Mouse (Mus musculus) forebrain, embryonic 13.5 days (tissue): Measurements from ENCODE around the gene Wipf3. TPM values are rescaled to one million over a fixed set of nuclear protein-coding genes. Genes with fewer than 3 reads are reported as not detected.

ENCODE experiments used
- ATAC-seq: fragments of 200-750 bp; cut with Nextera tagmentation; 2 replicates; pipeline ENCODE4 v1.8.0; 2017
- H3K27ac ChIP-seq: fragments of 300-500 bp; sonication (generic); 2 replicates; pipeline ENCODE4 v1.5.1; 2015; ENCODE audit warnings: inconsistent platforms, mild to moderate bottlenecking, moderate library complexity
- H3K27me3 ChIP-seq: fragments of 300-500 bp; sonication (generic); 2 replicates; pipeline ENCODE4 v1.6.1; 2015; ENCODE audit warnings: mild to moderate bottlenecking, inconsistent platforms
- H3K36me3 ChIP-seq: fragments of 300-500 bp; sonication (generic); 2 replicates; pipeline ENCODE4 v1.6.1; 2015; ENCODE audit warnings: mild to moderate bottlenecking, inconsistent platforms; ENCODE audit not compliant: poor library complexity, severe bottlenecking
- H3K4me1 ChIP-seq: fragments of 300-500 bp; sonication (generic); 2 replicates; pipeline ENCODE4 v1.6.1; 2015; ENCODE audit warnings: inconsistent platforms
- H3K4me2 ChIP-seq: fragments of 300-500 bp; sonication (generic); 2 replicates; pipeline ENCODE4 v1.6.1; 2015; ENCODE audit warnings: inconsistent platforms, mild to moderate bottlenecking, moderate library complexity
- H3K4me3 ChIP-seq: fragments of 300-500 bp; sonication (generic); 2 replicates; pipeline ENCODE4 v1.5.1; 2015; ENCODE audit warnings: mild to moderate bottlenecking, inconsistent platforms
- H3K9ac ChIP-seq: fragments of 300-500 bp; sonication (generic); 2 replicates; pipeline ENCODE4 v1.6.1; 2015; ENCODE audit warnings: mild to moderate bottlenecking, inconsistent platforms
- H3K9me3 ChIP-seq: fragments of 300-500 bp; sonication (generic); replicated peaks from 2 replicates; pipeline ENCODE4 v1.6.1; 2016; ENCODE audit warnings: inconsistent platforms
- WGBS: fragments of 180-500 bp; shearing (Covaris S2); methylation state at CpG from one replicate; pipeline ENCODE4 v1.1.7; 2015; 5-methylcytosine and 5-hydroxymethylcytosine counted together
- polyA plus RNA-seq: library from polyadenylated mRNA; unstranded; fragments of >200 nt; fragmentation: Nextera tagmentation; extraction: Ambion mirVana; gene quantifications from 2 replicates; pipeline ENCODE4 v1.2.1, GENCODE M21; 2015

Wipf3 gene
- polyA plus RNA-seq, 1 experiment from 2014 or later, result 2.4 TPM

DNA sequence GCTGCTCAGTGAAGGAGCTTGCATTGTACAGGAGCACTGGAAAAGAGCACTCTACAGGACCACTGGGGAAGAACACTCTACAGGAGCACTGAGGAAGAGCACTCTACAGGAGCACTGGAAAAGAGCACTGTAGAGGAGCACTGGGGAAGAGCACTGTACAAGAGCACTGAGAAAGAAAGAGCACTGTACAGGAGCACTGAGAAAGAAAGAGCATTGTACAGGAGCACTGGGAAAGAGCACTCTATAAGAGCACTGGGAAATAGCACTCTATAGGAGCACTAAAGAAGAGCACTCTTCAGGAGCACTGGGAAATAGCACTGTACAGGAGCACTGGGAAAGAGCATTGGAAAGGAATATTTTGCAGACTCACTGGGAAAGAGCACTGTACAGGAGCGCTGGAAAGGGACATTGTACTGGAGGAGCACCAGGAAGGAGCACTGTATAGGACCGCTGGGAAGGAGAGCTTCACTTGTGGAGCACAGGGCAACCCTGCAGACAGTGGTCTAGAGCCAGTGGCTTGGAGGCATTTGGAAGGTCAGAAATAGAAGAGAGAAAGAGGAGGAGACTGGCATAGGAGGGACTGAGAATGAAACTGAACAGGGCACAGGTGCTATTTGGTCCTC lies 87.2 kb downstream of the Wipf3 start:
- 87% methylated on average over 2 of the region's 2 CpGs for WGBS

DNA sequence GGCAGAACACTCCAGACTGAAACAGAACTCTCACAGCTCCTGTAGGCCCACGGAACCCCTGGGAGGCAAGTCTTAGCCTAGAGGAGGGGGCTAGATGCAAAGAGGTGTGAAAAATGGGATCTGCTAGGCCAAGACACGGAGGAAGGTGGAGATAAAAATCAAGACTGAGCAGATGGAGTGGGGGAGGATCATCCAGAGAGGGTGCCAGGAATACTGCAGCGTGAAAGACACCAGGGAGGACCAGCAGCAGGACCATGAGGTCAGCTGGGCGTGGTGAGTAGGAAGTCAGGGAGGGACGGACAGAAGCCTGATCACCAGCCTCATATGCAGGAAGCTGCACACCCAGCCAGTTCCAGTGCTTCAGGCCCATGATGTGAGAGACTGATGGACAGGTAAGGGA lies 89.4 kb downstream of the Wipf3 start:
- Histone ChIP-seq H3K4me2 (no peak overlapping the region), H3K4me1 (no peaks in the 10 kb centered on the region), H3K27me3 (no peaks in the 10 kb centered on the region), H3K27ac (no peak overlapping the region), H3K9ac (no peak overlapping the region), H3K4me3 (no peak overlapping the region), H3K9me3 (no peaks in the 10 kb centered on the region), H3K36me3 (peaks cover 88% of the 10 kb centered on the region)
- ATAC-seq, result no peak
- 74% methylated on average over 5 of the region's 5 CpGs for WGBS

More for the DNA sequence above, 87.2 kb downstream of the Wipf3 start:
- Histone ChIP-seq H3K9me3 (no peaks in the 10 kb centered on the region), H3K27me3 (no peaks in the 10 kb centered on the region), H3K36me3 (peaks cover 92% of the 10 kb centered on the region), H3K4me3 (no peak overlapping the region), H3K4me2 (no peak overlapping the region), H3K9ac (no peak overlapping the region), H3K4me1 (no peaks in the 10 kb centered on the region), H3K27ac (no peak overlapping the region)
- ATAC-seq, result peak; percentile 57

- ATAC-seq, result no peak
- Histone ChIP-seq H3K27me3 (no peaks in the 10 kb centered on the region), H3K4me3 (no peak overlapping the region), H3K9me3 (no peaks in the 10 kb centered on the region), H3K27ac (no peak overlapping the region), H3K9ac (no peak overlapping the region), H3K4me2 (no peak overlapping the region), H3K4me1 (peaks cover 17% of the 10 kb centered on the region), H3K36me3 (peaks cover 68% of the 10 kb centered on the region)
- WGBS, result 93% methylated on average over 8 of the region's 8 CpGs
Measured at GRCm38 (mm10) chr6:54528666-54529065, 99.3 kb downstream of the Wipf3 start.

GRCm38 (mm10) chr6:54530182-54530581 lies 100.8 kb downstream of the Wipf3 start:
- H3K27ac ChIP-seq, result no peak overlapping the region
- H3K4me2 ChIP-seq, result no peak overlapping the region
- H3K4me3 ChIP-seq, result no peak overlapping the region
- no peaks in the 10 kb centered on the region for H3K27me3 ChIP-seq
- WGBS, result 69% methylated on average over 2 of the region's 2 CpGs
- ATAC-seq, result no peak
- H3K9ac ChIP-seq, result no peak overlapping the region
- peaks cover 68% of the 10 kb centered on the region for H3K36me3 ChIP-seq
- no peaks in the 10 kb centered on the region for H3K9me3 ChIP-seq
- peaks cover 17% of the 10 kb centered on the region for H3K4me1 ChIP-seq

GRCm38 (mm10) chr6:54531048-54531481 lies 101.7 kb downstream of the Wipf3 start:
- Histone ChIP-seq H3K27ac (peak overlapping the region; percentile 64), H3K27me3 (no peaks in the 10 kb centered on the region), H3K4me2 (no peak overlapping the region), H3K4me3 (no peak overlapping the region), H3K36me3 (peaks cover 66% of the 10 kb centered on the region), H3K9me3 (no peaks in the 10 kb centered on the region), H3K9ac (no peak overlapping the region), H3K4me1 (peaks cover 17% of the 10 kb centered on the region)
- WGBS, result 56% methylated on average over 8 of the region's 8 CpGs
- peak; percentile 79 for ATAC-seq

DNA sequence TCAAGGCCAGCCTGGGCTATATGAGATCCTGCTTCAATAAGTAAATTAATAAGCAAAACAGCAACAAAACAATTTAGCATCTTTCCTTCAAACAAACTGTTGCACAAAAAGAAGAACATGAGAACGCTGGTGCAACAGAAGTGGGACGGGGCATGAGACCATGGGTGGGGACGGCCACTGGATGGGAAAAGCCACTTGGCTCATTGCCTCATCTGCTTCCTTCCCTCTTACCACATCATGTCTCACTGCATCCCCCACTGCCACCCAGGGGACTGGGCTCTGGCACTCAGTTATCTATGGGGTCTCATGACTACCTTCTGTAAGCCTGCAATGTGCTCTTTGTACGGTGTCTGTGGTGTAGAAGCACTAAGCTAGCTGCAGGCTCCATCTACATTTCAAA lies 106.1 kb downstream of the Wipf3 start:
- Histone ChIP-seq H3K4me1 (peaks cover 46% of the 10 kb centered on the region), H3K27me3 (no peaks in the 10 kb centered on the region), H3K27ac (no peak overlapping the region), H3K36me3 (peaks cover 40% of the 10 kb centered on the region), H3K4me3 (no peak overlapping the region), H3K9me3 (no peaks in the 10 kb centered on the region), H3K4me2 (no peak overlapping the region), H3K9ac (no peak overlapping the region)
- ATAC-seq, result no peak
- 91% methylated on average over 4 of the region's 4 CpGs for WGBS

- Histone ChIP-seq H3K4me3 (no peak overlapping the region), H3K9me3 (no peaks in the 10 kb centered on the region), H3K4me1 (peaks cover 40% of the 10 kb centered on the region), H3K4me2 (no peak overlapping the region), H3K36me3 (peaks cover 30% of the 10 kb centered on the region; the same call in 1 of the 2 replicates), H3K9ac (no peak overlapping the region), H3K27ac (no peak overlapping the region), H3K27me3 (no peaks in the 10 kb centered on the region)
- no peak for ATAC-seq
- 86% methylated on average over 7 of the region's 7 CpGs for WGBS
Measured at GRCm38 (mm10) chr6:54537053-54537452, 107.7 kb downstream of the Wipf3 start.

DNA sequence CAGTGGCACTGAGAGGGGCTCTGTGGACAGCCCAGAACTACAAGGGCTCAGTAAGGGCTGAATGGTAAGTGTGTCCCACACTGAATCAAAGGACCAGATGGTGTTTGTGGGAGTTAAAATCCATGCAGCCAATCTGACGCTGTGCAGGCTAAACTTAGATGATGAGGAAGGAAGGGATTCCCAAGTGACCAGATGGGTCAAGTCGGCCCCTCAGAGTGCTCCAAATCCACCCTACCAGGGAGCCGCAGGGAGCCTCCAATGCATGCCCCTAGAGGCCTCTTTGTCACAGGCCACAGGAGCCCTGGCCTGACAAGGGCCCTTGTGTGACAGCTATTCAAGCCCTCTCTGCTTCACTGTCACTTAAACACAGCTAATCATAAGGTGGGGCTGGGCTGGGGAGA lies 109.4 kb downstream of the Wipf3 start:
- Histone ChIP-seq H3K27ac (peak overlapping the region; percentile 63), H3K4me1 (peaks cover 48% of the 10 kb centered on the region), H3K36me3 (peaks cover 36% of the 10 kb centered on the region), H3K9ac (0 out of 2 replicates have a peak overlapping the region, but pooled peaks have one; percentile 3), H3K27me3 (no peaks in the 10 kb centered on the region), H3K4me3 (no peak overlapping the region), H3K4me2 (peak overlapping the region; percentile 10; the same call in 1 of the 2 replicates), H3K9me3 (no peaks in the 10 kb centered on the region; the same call in 1 of the 2 replicates)
- peak; percentile 59 for ATAC-seq
- WGBS, result 6% methylated on average over 3 of the region's 3 CpGs

DNA sequence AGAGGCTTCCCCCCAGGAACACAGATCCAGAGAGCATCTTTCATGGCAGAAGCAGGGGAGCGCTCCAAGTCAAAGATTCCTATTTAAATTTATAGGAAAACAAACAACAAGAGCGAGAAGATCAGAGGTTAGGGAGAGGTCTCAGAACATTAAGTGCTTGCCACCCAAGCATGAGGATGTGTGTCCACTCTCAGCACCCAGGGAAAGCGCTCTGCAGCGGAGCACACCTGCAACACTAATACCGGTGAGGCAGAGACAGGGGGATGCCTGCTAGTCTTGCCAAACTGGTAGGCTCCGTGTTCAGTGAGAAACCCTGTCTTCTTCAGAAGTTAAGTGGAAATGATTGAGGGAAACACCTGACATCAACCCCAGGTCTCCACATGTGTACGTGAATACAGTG lies 110.0 kb downstream of the Wipf3 start:
- no peak for ATAC-seq
- Histone ChIP-seq H3K4me3 (no peak overlapping the region), H3K27ac (peak overlapping the region; percentile 63), H3K27me3 (no peaks in the 10 kb centered on the region), H3K36me3 (peaks cover 36% of the 10 kb centered on the region), H3K9me3 (no peaks in the 10 kb centered on the region; the same call in 1 of the 2 replicates), H3K4me2 (peak overlapping the region; percentile 10; the same call in 1 of the 2 replicates), H3K9ac (0 out of 2 replicates have a peak overlapping the region, but pooled peaks have one; percentile 3), H3K4me1 (peaks cover 48% of the 10 kb centered on the region)
- WGBS, result 72% methylated on average over 7 of the region's 7 CpGs

DNA sequence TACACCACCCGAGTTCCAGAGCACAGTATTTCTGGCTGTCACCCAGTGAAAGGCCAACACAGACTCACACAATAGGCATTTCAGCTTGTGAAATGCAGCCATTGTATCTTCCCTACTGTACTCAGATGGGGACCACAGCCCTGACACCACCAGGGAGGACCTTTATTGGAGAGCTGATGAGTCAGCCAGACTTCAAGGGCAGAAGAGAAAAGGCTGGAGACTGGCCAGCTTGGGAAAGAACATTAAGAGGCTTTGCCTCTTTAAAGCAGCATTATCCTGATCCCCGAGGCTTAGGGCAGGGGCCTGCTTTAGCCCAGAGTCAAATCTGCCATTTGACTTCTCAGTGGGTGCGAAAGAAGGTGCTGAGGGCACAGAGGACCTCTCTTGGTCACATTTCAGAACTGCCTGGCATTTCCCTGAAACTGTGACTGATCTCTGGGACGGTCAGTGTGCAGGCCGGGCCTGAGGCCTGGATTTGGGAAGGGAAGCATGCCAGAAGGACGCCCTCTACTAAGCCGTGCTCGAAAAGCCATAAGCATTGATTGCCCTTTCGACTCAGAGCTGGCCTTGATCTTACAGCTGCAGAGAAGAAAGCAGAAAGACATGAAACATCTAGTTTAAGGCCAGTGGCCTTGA lies 111.0 kb downstream of the Wipf3 start:
- Histone ChIP-seq H3K36me3 (peaks cover 36% of the 10 kb centered on the region), H3K4me1 (peaks cover 48% of the 10 kb centered on the region), H3K9me3 (no peaks in the 10 kb centered on the region; the same call in 1 of the 2 replicates), H3K27ac (peak overlapping the region; percentile 63), H3K27me3 (no peaks in the 10 kb centered on the region), H3K4me2 (no peak overlapping the region), H3K9ac (0 out of 2 replicates have a peak overlapping the region, but pooled peaks have one; percentile 39), H3K4me3 (no peak overlapping the region)
- ATAC-seq, result no peak; the same call in 1 of the 2 replicates
- WGBS, result 48% methylated on average over 9 of the region's 9 CpGs

DNA sequence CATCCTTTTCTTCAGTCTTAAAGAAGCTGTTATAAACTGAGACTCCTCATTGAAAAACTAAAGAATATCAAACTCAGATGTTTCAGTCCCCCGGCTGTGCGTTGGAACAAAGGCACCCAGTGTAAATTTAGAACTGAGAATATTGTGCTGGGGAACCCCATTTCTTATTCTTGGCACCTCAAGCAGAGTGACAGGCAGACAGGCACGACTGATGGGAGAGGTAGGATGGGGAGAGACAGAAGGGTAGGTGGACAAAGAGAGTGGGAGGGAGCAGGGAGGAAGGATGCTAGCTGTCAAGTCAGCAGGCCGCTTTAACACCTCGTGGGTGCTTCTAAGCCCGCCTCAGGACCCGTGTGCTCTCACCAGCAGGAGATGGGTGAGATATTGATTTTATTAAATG lies 113.4 kb downstream of the Wipf3 start:
- Histone ChIP-seq H3K9me3 (no peaks in the 10 kb centered on the region; the same call in 1 of the 2 replicates), H3K27ac (no peak overlapping the region; the same call in 1 of the 2 replicates), H3K9ac (no peak overlapping the region), H3K4me2 (no peak overlapping the region), H3K4me3 (no peak overlapping the region), H3K36me3 (peaks cover 31% of the 10 kb centered on the region), H3K4me1 (peaks cover 41% of the 10 kb centered on the region), H3K27me3 (no peaks in the 10 kb centered on the region)
- WGBS, result 78% methylated on average over 7 of the region's 7 CpGs
- no peak for ATAC-seq

DNA sequence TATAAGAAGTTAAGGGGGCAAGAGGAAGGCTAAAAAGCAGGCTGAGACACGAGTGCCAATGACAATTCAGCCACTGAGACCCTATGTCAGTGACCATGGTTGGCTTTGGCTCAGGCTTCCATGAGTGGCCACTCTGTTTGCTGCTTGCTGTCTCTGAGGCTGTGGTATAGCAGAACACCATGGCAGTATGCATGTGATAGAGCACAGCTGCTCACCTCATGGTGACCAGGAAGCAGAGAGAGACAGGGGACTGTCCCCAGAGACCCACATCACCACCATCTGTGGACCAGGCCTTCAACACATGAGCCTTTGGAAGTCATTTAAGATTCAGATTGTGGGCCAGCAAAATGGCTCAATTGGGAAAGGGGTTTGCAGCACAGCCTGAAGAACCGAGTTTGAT lies 114.2 kb downstream of the Wipf3 start:
- Histone ChIP-seq H3K4me1 (peaks cover 41% of the 10 kb centered on the region), H3K36me3 (peaks cover 31% of the 10 kb centered on the region), H3K9ac (no peak overlapping the region), H3K4me3 (no peak overlapping the region), H3K27ac (no peak overlapping the region), H3K9me3 (no peaks in the 10 kb centered on the region; the same call in 1 of the 2 replicates), H3K4me2 (no peak overlapping the region), H3K27me3 (no peaks in the 10 kb centered on the region)
- ATAC-seq, result no peak
- WGBS, result 89% methylated on average over 2 of the region's 2 CpGs
